19 mouse cellular contexts compared by ENCODE assay signal in the genomic region with DNA sequence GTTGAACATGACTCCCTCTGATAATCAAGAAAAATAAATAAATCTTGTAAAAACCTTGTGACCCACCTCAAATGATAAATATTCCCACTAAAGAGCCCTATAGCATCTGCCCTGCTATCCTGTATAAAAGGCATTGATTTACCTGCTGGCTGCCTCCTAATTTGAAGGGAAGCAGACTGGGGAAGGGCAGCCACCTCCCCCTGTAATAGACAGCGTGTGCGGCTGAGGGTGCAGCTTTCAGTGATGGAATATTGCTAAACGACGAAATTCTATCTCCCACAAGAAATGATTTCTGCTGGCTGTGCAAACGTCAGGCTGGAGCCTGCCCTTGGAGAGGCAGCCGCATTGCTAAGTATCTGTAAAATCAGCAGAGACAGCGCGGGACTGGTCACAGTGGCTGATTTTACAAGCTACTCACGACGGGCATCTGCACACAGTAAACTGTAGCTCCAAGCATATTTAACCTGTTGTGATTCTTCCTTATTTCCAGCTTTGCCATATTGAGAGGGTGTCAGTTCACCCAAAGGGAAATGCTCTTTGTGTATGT.
DNase-seq lines count a peak whose midpoint lies in the region; ATAC-seq and TF ChIP-seq lines count a peak whose summit lies in the region.
"Had no signal": no experiment of that assay in that cellular context is flagged by ENCODE, and none has a peak within 500 bp of the region (broad histone marks: within the 10 kb centered on the region; RNA-seq: fewer than 3 reads in every experiment).

No protein-coding gene starts in this region.

- intact Hi-C loops in gastrocnemius, adult 2 months (cut with DNase I): no loop called here

- H3K27ac ChIP-seq in kidney, embryonic 15.5 days: no peak overlapping the region
- no peak overlapping the region for H3K27ac ChIP-seq in hindbrain, postnatal 0 days
- H3K27ac ChIP-seq in gastrocnemius, adult 2 months: no peak overlapping the region
- H3K27ac ChIP-seq: embryonic facial prominence, embryonic 12.5 days; layer of hippocampus, adult 2 months; stomach, embryonic 15.5 days had no signal

- peaks cover 25% of the 10 kb centered on the region for H3K27me3 ChIP-seq in kidney, embryonic 15.5 days
- H3K27me3 ChIP-seq in Patski: no peaks in the 10 kb centered on the region
- no peaks in the 10 kb centered on the region for H3K27me3 ChIP-seq in hindbrain, postnatal 0 days (ENCODE audit: insufficient read depth, low read length)
- H3K27me3 ChIP-seq: embryonic facial prominence, embryonic 12.5 days; stomach, embryonic 15.5 days had no signal

- no peaks in the 10 kb centered on the region for H3K9me3 ChIP-seq in kidney, embryonic 15.5 days (replicated peaks)
- H3K9me3 ChIP-seq in hindbrain, postnatal 0 days (ENCODE audit: low read length): no peaks in the 10 kb centered on the region
- H3K9me3 ChIP-seq: embryonic facial prominence, embryonic 12.5 days; stomach, embryonic 15.5 days had no signal

- no peak for ATAC-seq in kidney, embryonic 15.5 days (replicated peaks; ENCODE audit: low FRiP score)
- ATAC-seq in Patski: peak; percentile 85
- 0 out of 2 replicates have a peak, but pooled peaks have one; percentile 51 for ATAC-seq in hindbrain, postnatal 0 days
- ATAC-seq: CD4-positive, CD25-positive, alpha-beta regulatory T cell, adult 4 months; forebrain, postnatal 0 days; intestine, postnatal 0 days; liver, postnatal 0 days had no signal

- in situ Hi-C loops in Patski (cut with MboI; ENCODE audit: low pct_unique_long_range_greater_than_20kb): no loop called here

- POLR2A ChIA-PET in Patski (lab: Charles Lee): interaction anchor here (0.9 kb wide), 1 partner anchor 871 kb away, joined by 3 read pairs; no protein-coding TSS in a partner anchor

- H3K36me3 ChIP-seq in kidney, embryonic 15.5 days: no peaks in the 10 kb centered on the region
- no peaks in the 10 kb centered on the region for H3K36me3 ChIP-seq in hindbrain, postnatal 0 days (ENCODE audit: insufficient read depth, low read length)
- H3K36me3 ChIP-seq: embryonic facial prominence, embryonic 12.5 days; stomach, embryonic 15.5 days had no signal

- CTCF ChIA-PET in Patski (lab: Charles Lee): interaction anchor here (0.9 to 1.9 kb wide), 4 partner anchors 9 to 103 kb away, joined by 3 to 6 read pairs (median 4); no protein-coding TSS in a partner anchor

- 15% methylated on average over 10 of the region's 10 CpGs for WGBS in kidney, embryonic 15.5 days
- WGBS in hindbrain, postnatal 0 days: 35% methylated on average over 10 of the region's 10 CpGs

- no peak overlapping the region for H3K4me3 ChIP-seq in kidney, embryonic 15.5 days (replicated peaks)
- H3K4me3 ChIP-seq in hindbrain, postnatal 0 days (ENCODE audit: low read length): no peak overlapping the region
- H3K4me3 ChIP-seq in gastrocnemius, adult 2 months: no peak overlapping the region
- H3K4me3 ChIP-seq: embryonic facial prominence, embryonic 12.5 days; layer of hippocampus, adult 2 months; stomach, embryonic 15.5 days had no signal

- H3K4me1 ChIP-seq in kidney, embryonic 15.5 days: peaks cover 14% of the 10 kb centered on the region
- H3K4me1 ChIP-seq in hindbrain, postnatal 0 days (ENCODE audit: insufficient read depth, low read length): peaks cover 4% of the 10 kb centered on the region; the same call in 1 of the 2 replicates

- no peak for DNase-seq in kidney, adult 11 months
- DNase-seq in A20 (ENCODE audit: low read depth, low spot score) (peak; percentile 29), Patski (ENCODE audit: low read depth, low spot score) (peak; percentile 54)
- peak; percentile 36 for DNase-seq in hindbrain, postnatal 0 days (ENCODE audit: low spot score)
- no peak for DNase-seq in gastrocnemius, adult 2 months
- DNase-seq in adrenal gland, postnatal 10 days: no peak
- DNase-seq in cerebellum, adult 11 months: no peak
- DNase-seq: cerebellum, adult 9-10 months; forebrain, postnatal 0 days; kidney, postnatal 10 days; liver, postnatal 0 days; lung, postnatal 14 days; thymus, adult 18-20 months had no signal

- no peak for TF ChIP-seq CTCF in Patski (IDR thresholded peaks at IDR 0.05)
- TF ChIP-seq CTCF in hindbrain, postnatal 0 days (IDR thresholded peaks at IDR 0.05; ENCODE audit: low read depth): no peak
- no peak for TF ChIP-seq CTCF in gastrocnemius, adult 2 months (IDR thresholded peaks at IDR 0.05)

- peak overlapping the region; percentile 22 for H3K4me2 ChIP-seq in kidney, embryonic 15.5 days
- 0 out of 2 replicates have a peak overlapping the region, but pooled peaks have one; percentile 5 for H3K4me2 ChIP-seq in hindbrain, postnatal 0 days (ENCODE audit: low read depth, low read length)
- H3K4me2 ChIP-seq: embryonic facial prominence, embryonic 12.5 days; stomach, embryonic 15.5 days had no signal

- no peak overlapping the region for H3K9ac ChIP-seq in kidney, embryonic 15.5 days
- H3K9ac ChIP-seq in hindbrain, postnatal 0 days (replicated peaks; ENCODE audit: low read length): no peak overlapping the region; the same call in 1 of the 2 replicates
- H3K9ac ChIP-seq: embryonic facial prominence, embryonic 12.5 days; forebrain, postnatal 0 days; liver, postnatal 0 days; stomach, embryonic 15.5 days had no signal

Comparison
In these comparisons a context has a peak if more than half of its experiments do, and no peak if none do; other contexts are left out.
1. DNase-seq: peak in A20 (single experiment), Patski (single experiment) and hindbrain, postnatal 0 days (single experiment); none in kidney, adult 11 months (single experiment), gastrocnemius, adult 2 months (single experiment), adrenal gland, postnatal 10 days (single experiment) and cerebellum, adult 11 months (single experiment).